Mouse (Mus musculus) cerebellum, adult 9-11 months (tissue): Measurements from ENCODE around the gene Vps35l.

Source experiments
- DNase-seq: peaks from one replicate; pipeline ENCODE4 v3.0.0; 2022

Vps35l gene

GRCm38 (mm10) chr7:118827975-118828416 is 88.0 kb downstream of the Vps35l start:
- peak; percentile 47 for DNase-seq

GRCm38 (mm10) chr7:118837901-118838300 is 97.9 kb downstream of the Vps35l start:
- peak; percentile 74 for DNase-seq

- DNase-seq: peak; percentile 57
Measured at GRCm38 (mm10) chr7:118841030-118841745, 101.2 kb downstream of the Vps35l start.

GRCm38 (mm10) chr7:118841796-118842195 is 101.8 kb downstream of the Vps35l start:
- DNase-seq: no peak

- no peak for DNase-seq
Measured at GRCm38 (mm10) chr7:118842938-118843337, 102.9 kb downstream of the Vps35l start.

- peak; percentile 15 for DNase-seq
Measured at GRCm38 (mm10) chr7:118845141-118845540, 105.1 kb downstream of the Vps35l start.

- peak; percentile 1 for DNase-seq
Measured at GRCm38 (mm10) chr7:118846329-118846728, 106.3 kb downstream of the Vps35l start.

GRCm38 (mm10) chr7:118848796-118849195 is 108.8 kb downstream of the Vps35l start:
- DNase-seq: peak; percentile 2

- peak; percentile 13 for DNase-seq
Measured at GRCm38 (mm10) chr7:118849543-118850250, 109.7 kb downstream of the Vps35l start.

GRCm38 (mm10) chr7:118850676-118851290 is 110.8 kb downstream of the Vps35l start:
- DNase-seq: no peak

- DNase-seq: no peak
Measured at GRCm38 (mm10) chr7:118851571-118851970, 111.5 kb downstream of the Vps35l start.

- DNase-seq: no peak
Measured at GRCm38 (mm10) chr7:118852611-118853010, 112.6 kb downstream of the Vps35l start.

GRCm38 (mm10) chr7:118854606-118855005 is 114.6 kb downstream of the Vps35l start:
- no peak for DNase-seq

GRCm38 (mm10) chr7:118855171-118855876 is 115.3 kb downstream of the Vps35l start, which contains the start of gene Iqck:
TSS of gene Iqck (plus strand) at chr7:118855752.
- peak; percentile 92 for DNase-seq

- no peak for DNase-seq
Measured at GRCm38 (mm10) chr7:118855877-118856304, 115.9 kb downstream of the Vps35l start, which contains the start of gene Knop1. TSS of gene Knop1 (minus strand) at chr7:118856254.

GRCm38 (mm10) chr7:118858640-118859039 is 118.6 kb downstream of the Vps35l start:
- DNase-seq: no peak

- DNase-seq: no peak
Measured at GRCm38 (mm10) chr7:118865362-118865761, 125.3 kb downstream of the Vps35l start.

- DNase-seq: no peak
Measured at GRCm38 (mm10) chr7:118879466-118880029, 139.5 kb downstream of the Vps35l start.

- DNase-seq: no peak
Measured at GRCm38 (mm10) chr7:118883957-118884356, 143.9 kb downstream of the Vps35l start.

GRCm38 (mm10) chr7:118884969-118885368 is 144.9 kb downstream of the Vps35l start:
- no peak for DNase-seq

GRCm38 (mm10) chr7:118887303-118888055 is 147.5 kb downstream of the Vps35l start:
- no peak for DNase-seq
